Mouse (Mus musculus) heart, postnatal 0 days (tissue): ENCODE measurements around the gene Map3k20.

Source experiments
- CTCF ChIP-seq: IDR thresholded peaks from 2 replicates; pipeline ENCODE4 v1.5.1; 2016; ENCODE audit warnings: antibody characterized with exemption, control low read depth, low read depth
- EP300 ChIP-seq: IDR thresholded peaks from 2 replicates; pipeline ENCODE4 v1.6.1; 2016; ENCODE audit warnings: antibody characterized with exemption, low read depth

DNA sequence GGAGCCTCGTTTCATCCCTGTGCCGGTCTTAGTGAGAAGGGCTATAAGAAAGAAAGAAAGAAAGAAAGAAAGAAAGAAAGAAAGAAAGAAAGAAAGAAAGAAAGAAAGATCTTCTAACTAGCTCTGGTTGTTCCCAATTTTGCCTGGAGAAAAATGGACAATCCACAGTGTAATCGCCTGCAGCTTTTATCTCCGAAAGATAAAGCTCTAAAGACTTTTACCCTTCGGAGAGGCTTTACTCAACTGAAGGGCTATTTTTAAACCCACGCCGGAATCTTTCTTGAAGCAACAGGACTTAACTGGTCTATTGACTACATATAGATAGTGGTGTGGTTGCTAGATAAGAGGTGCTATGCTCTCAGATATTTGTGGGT lies 190.0 kb downstream of the Map3k20 start:
- no peak for TF ChIP-seq CTCF
- TF ChIP-seq EP300: no peak
